Mouse (Mus musculus) lung, embryonic 14.5 days (tissue): ENCODE results near the gene Sept8. TPM values are rescaled to one million over a fixed set of nuclear protein-coding genes. Genes with fewer than 3 reads are reported as not detected.
A peak's percentile ranks its signal among the peaks of the same experiment; 100 is the strongest.

Experiments used
- ATAC-seq: fragments of 200-750 bp; cut with Nextera tagmentation; 2 replicates; pipeline ENCODE4 v1.8.0; 2017; ENCODE audit warnings: mild to moderate bottlenecking, moderate TSS enrichment, moderate library complexity; ENCODE audit not compliant: insufficient read depth
- DNase-seq: peaks from one replicate; pipeline ENCODE4 v3.0.0-alpha.2; 2015
- H3K27ac ChIP-seq: fragments of 300-500 bp; sonication (generic); 2 replicates; pipeline ENCODE4 v1.5.1; 2014; ENCODE audit warnings: low read depth, mild to moderate bottlenecking, moderate library complexity
- H3K27me3 ChIP-seq: fragments of 300-500 bp; sonication (generic); 2 replicates; pipeline ENCODE4 v1.6.1; 2014; ENCODE audit warnings: low read length, control low read depth; ENCODE audit not compliant: insufficient read depth
- H3K36me3 ChIP-seq: fragments of 300-500 bp; sonication (generic); 2 replicates; pipeline ENCODE4 v1.6.1; 2014; ENCODE audit warnings: control low read depth; ENCODE audit not compliant: insufficient read depth
- H3K4me1 ChIP-seq: fragments of 300-500 bp; sonication (generic); 2 replicates; pipeline ENCODE4 v1.6.1; 2014; ENCODE audit warnings: antibody characterized with exemption, control low read depth; ENCODE audit not compliant: insufficient read depth
- H3K4me2 ChIP-seq: fragments of 300-500 bp; sonication (generic); 2 replicates; pipeline ENCODE4 v1.6.1; 2014; ENCODE audit warnings: mild to moderate bottlenecking
- H3K4me3 ChIP-seq: fragments of 300-500 bp; sonication (generic); 2 replicates; pipeline ENCODE4 v1.5.1; 2014; ENCODE audit warnings: low read depth, low read length
- H3K9ac ChIP-seq: fragments of 300-500 bp; sonication (generic); 2 replicates; pipeline ENCODE4 v1.6.1; 2014
- H3K9me3 ChIP-seq: fragments of 300-500 bp; sonication (generic); 2 replicates; pipeline ENCODE4 v1.6.1; 2016; ENCODE audit warnings: low read depth, low read length, control low read depth
- CTCF ChIP-seq: IDR thresholded peaks from 2 replicates; pipeline ENCODE4 v1.5.1; 2016; ENCODE audit warnings: antibody characterized with exemption, low read depth
- WGBS: fragments of 180-500 bp; shearing (Covaris S2); extraction: QIAGEN DNeasy Blood & Tissue Kit; methylation state at CpG from one replicate; pipeline ENCODE4 v1.1.7; 2014; 5-methylcytosine and 5-hydroxymethylcytosine counted together
- polyA plus RNA-seq: library from polyadenylated mRNA; unstranded; fragments of >200 nt; fragmentation: Nextera tagmentation; extraction: Ambion mirVana; gene quantifications from 2 replicates; pipeline ENCODE4 v1.2.1, GENCODE M21; 2014

The Sept8 gene
- polyA plus RNA-seq, 1 experiment from 2014 or later = 25.6 TPM

DNA sequence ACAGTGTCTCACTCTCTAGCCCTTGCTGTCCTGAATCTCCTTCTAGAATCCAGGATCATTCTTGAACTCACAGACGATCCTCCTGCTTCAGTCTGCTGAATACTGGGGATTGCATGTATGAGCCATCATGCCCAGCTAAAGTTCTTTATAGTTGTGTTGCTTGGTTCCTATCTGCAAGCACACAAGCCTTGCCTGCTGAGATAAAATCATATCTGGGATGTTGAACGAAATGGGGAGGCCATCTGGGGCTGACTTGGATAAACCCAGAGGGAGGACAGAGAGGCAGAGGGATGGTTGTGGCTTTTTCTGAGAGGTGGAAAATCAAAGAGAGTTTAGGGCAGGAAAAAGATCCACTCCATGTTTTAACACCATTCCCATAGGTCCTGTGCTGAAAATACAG is 42.9 kb downstream of the Sept8 start:
- no peak for ATAC-seq
- no peak overlapping the region for H3K9ac ChIP-seq
- H3K27ac ChIP-seq = no peak overlapping the region
- H3K4me3 ChIP-seq = no peak overlapping the region
- no peaks in the 10 kb centered on the region; the same call in 1 of the 2 replicates for H3K4me1 ChIP-seq
- H3K9me3 ChIP-seq = no peaks in the 10 kb centered on the region
- no peak overlapping the region for H3K4me2 ChIP-seq
- DNase-seq = no peak
- H3K36me3 ChIP-seq = no peaks in the 10 kb centered on the region
- 72% methylated on average over 2 of the region's 2 CpGs for WGBS
- no peak for TF ChIP-seq CTCF
- H3K27me3 ChIP-seq = no peaks in the 10 kb centered on the region

DNA sequence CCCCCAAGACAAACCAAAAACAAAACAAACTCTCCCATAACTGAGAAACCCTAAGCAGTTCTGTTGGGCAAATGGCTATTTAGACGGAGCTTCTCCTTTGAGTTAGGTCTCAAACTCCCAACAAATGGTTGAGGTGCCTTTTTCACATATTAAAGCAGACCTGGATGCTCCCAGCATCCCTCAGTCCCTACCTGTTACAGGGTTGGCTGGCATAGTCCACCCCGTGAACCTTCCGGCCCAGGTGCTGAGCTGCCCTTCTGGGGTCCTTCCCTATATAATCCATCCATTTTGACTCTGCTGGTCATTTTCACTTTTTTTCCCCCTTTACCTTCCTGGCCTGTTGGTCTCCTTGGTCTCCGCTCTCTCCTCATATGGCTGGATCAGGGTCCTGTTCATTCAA is 47.6 kb downstream of the Sept8 start:
- Histone ChIP-seq H3K9ac (peak overlapping the region; percentile 71; the same call in 1 of the 2 replicates), H3K36me3 (no peaks in the 10 kb centered on the region), H3K4me3 (peak overlapping the region; percentile 91), H3K27me3 (no peaks in the 10 kb centered on the region), H3K4me1 (peaks cover 4% of the 10 kb centered on the region; the same call in 1 of the 2 replicates), H3K4me2 (peak overlapping the region; percentile 83), H3K27ac (no peak overlapping the region), H3K9me3 (no peaks in the 10 kb centered on the region)
- DNase-seq (no peak), ATAC-seq (peak; percentile 7; the same call in 1 of the 2 replicates)
- 76% methylated on average over 4 of the region's 4 CpGs for WGBS
- TF ChIP-seq CTCF = no peak

DNA sequence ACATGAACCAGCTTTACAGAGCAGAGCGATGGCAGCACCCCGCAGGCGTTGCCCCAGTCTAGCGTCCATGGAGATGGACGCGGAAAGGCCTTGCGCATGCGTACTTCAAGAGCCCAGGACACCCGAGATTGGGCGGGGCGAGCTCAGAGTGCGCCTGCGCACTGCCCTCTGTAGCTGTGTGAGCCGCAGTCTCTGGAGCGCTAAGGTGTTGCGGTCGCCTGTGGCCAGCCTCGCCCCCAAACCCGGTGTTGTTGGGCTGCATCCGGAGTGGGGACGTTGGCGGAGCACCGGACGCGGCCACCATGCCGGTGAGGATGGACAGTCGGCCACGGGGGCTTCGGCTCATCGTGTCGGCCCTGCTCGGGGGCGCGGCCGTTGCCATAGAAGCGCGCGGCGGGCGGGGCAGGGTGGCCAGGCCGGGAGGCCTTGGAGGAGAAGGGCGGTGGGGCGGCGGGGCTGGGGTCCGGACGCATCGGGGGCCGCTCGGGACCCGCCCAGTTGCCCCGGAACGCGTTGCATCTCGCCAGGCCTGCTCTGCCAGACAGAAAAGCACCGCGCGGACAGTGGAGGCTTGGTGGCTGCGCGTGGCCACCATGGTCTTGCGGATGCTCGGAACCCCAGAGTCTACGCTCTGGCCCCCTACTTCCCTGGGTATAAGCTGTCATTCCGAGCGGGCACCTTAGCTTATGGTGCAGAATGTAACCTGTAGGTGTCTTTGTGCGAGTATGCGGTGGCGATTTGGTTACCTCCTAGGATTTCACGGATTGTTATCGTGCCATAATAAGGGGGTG is 48.4 kb downstream of the Sept8 start, which contains the start of gene Kif3a:
TSS of gene Kif3a (plus strand) at position 156 of the 791 bp plus-strand sequence.
- Histone ChIP-seq H3K27me3 (no peaks in the 10 kb centered on the region), H3K4me2 (peak within 1 kb of the TSS; percentile 83), H3K9ac (peak within 1 kb of the TSS; percentile 71), H3K4me3 (peak within 1 kb of the TSS; percentile 91), H3K4me1 (peaks cover 4% of the 10 kb centered on the region; the same call in 1 of the 2 replicates), H3K36me3 (no peaks in the 10 kb centered on the region), H3K27ac (no peak within 1 kb of the TSS), H3K9me3 (no peaks in the 10 kb centered on the region)
- ATAC-seq (peak; percentile 97), DNase-seq (peak; percentile 98)
- WGBS = under 1% methylated on average over 63 of the region's 69 CpGs
- no peak for TF ChIP-seq CTCF

DNA sequence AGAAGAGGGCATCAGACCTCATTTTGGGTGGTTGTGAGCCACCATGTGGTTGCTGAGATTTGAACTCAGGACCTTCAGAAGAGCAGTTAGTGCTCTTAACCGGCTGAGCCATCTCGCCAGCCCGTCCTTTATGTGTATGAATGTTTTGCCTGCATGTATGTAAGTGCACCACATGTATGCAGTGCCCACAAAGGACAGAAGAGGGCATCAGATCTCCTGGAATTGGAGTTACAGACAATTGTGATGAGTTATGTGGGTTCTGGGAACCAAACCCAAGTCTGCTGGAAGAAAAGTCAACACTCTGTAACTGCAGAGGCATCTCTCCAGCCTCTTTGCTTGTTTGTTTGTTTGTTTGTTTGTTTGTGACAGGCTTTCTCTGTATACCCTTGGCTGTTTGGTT is 61.5 kb downstream of the Sept8 start:
- no peak overlapping the region for H3K27ac ChIP-seq
- no peak overlapping the region for H3K4me3 ChIP-seq
- no peaks in the 10 kb centered on the region for H3K4me1 ChIP-seq
- DNase-seq (no peak), ATAC-seq (no peak)
- H3K9ac ChIP-seq = no peak overlapping the region
- H3K27me3 ChIP-seq = no peaks in the 10 kb centered on the region
- no peak overlapping the region for H3K4me2 ChIP-seq
- no peak for TF ChIP-seq CTCF
- H3K9me3 ChIP-seq = no peaks in the 10 kb centered on the region
- WGBS = over 99% methylated on average over 3 of the region's 3 CpGs
- H3K36me3 ChIP-seq = peaks cover 51% of the 10 kb centered on the region

DNA sequence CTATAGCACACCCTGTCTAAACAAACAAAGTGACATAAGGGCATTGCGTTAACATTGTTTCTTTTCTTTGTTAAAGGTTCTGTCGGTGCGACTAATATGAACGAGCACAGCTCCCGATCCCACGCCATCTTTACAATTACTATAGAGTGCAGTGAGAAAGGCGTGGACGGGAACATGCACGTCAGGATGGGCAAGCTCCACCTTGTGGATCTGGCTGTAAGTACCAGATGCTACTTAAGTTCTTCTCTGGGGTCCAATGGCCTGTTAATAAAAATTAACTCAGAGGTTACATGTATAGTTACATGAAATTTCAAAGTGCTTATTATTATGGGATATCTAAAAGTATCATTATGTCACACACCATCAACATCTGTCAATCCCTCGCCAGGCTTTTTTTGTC is 64.1 kb downstream of the Sept8 start:
- DNase-seq (peak; percentile 26), ATAC-seq (no peak)
- Histone ChIP-seq H3K4me2 (no peak overlapping the region), H3K9ac (no peak overlapping the region), H3K27ac (no peak overlapping the region), H3K36me3 (peaks cover 64% of the 10 kb centered on the region), H3K4me3 (no peak overlapping the region), H3K27me3 (no peaks in the 10 kb centered on the region), H3K4me1 (no peaks in the 10 kb centered on the region), H3K9me3 (no peaks in the 10 kb centered on the region)
- TF ChIP-seq CTCF = peak; percentile 20; the same call in 1 of the 2 replicates
- WGBS = 64% methylated on average over 10 of the region's 10 CpGs

DNA sequence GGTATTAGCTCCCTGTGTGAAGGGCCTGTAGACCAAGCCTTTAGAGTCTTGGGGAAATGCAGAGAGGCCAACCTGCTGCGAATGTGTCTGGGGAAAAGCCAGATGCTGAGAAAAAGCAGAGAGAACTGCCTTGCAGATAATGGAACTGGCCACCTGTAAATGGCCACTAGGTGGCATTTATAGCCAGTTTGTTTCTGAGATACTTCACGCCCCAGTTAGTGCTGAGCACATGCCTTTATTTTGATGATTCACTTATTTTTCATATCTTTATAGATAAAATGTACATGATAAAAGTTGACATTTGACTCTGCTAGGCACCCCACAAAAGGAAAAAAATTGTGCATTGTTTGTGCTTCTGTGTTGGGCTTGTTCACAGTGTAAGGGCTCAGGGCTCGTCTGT is 65.8 kb downstream of the Sept8 start:
- Histone ChIP-seq H3K4me3 (no peak overlapping the region), H3K9me3 (no peaks in the 10 kb centered on the region), H3K4me1 (no peaks in the 10 kb centered on the region), H3K27me3 (no peaks in the 10 kb centered on the region), H3K9ac (no peak overlapping the region), H3K27ac (no peak overlapping the region), H3K36me3 (peaks cover 63% of the 10 kb centered on the region), H3K4me2 (no peak overlapping the region)
- DNase-seq (peak; percentile 76), ATAC-seq (no peak)
- WGBS = 61% methylated on average over 3 of the region's 3 CpGs
- peak; percentile 74 for TF ChIP-seq CTCF

DNA sequence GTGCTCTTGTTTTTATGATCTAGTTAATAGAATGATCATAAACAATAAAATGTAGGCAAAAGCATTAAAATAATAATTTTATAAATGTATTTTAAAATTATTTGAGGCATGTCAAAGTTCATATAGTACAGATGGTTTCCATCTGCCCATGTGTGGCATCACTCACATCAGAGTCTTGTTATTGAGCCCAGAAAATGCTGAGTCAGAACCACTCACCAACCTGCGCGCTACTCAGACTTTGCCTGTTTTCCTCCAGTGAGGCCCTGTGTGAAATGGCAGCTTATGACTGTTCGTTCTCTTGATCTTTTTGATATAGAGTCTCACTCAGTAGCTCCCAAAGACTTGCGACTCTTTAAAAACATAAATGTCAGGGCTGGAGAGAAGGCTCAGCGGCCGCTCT is 66.5 kb downstream of the Sept8 start:
- no peak for ATAC-seq
- H3K9ac ChIP-seq = no peak overlapping the region
- no peak for TF ChIP-seq CTCF
- DNase-seq = no peak
- peaks cover 60% of the 10 kb centered on the region for H3K36me3 ChIP-seq
- H3K27ac ChIP-seq = no peak overlapping the region
- no peaks in the 10 kb centered on the region for H3K4me1 ChIP-seq
- H3K9me3 ChIP-seq = no peaks in the 10 kb centered on the region
- H3K27me3 ChIP-seq = no peaks in the 10 kb centered on the region
- WGBS = 93% methylated on average over 6 of the region's 6 CpGs
- no peak overlapping the region for H3K4me3 ChIP-seq
- no peak overlapping the region for H3K4me2 ChIP-seq
